Mouse (Mus musculus) lung, adult 18-20 months (tissue): ENCODE data around the gene Srsf9.
"Not testable (repeated sequence)": the region's sequence is repeated elsewhere in the genome, so short reads cannot be mapped to it uniquely, and the experiment has no call there.

Experiments used
- DNase-seq, 2 experiments: peaks; one replicate each; pipeline ENCODE4 v3.0.0; 2022; ENCODE audit warnings: mixed read lengths in 2 of 2

Srsf9 gene

GRCm38 (mm10) chr5:115373441-115374203 lies 46.6 kb downstream of the Srsf9 start:
- no peak for DNase-seq

GRCm38 (mm10) chr5:115374204-115374820 lies 47.3 kb downstream of the Srsf9 start:
- DNase-seq = no peak

- DNase-seq = no peak
Observed at GRCm38 (mm10) chr5:115375436-115375835, 48.5 kb downstream of the Srsf9 start.

DNA sequence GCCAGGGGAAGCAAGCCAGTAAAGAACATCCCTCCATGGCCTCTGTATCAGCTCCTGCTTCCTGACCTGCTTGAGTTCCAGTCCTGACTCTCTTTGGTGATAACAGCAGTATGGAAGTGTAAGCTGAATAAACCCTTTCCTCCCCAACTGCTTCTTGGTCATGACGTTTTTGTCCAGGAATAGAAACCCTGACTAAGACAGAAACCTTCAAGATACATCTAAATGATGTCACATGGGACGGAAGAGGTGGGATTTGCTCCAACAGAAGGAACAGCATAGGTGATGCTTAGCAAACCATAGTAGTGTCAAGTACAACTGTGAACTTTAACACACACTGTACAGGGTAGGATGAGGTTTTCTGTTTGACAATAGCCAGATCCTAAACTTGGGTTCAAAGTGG lies 51.9 kb downstream of the Srsf9 start:
- DNase-seq = not testable (repeated sequence)
